Mouse (Mus musculus): ENCODE results near the gene Serpina3i.
"Not testable (repeated sequence)": the region's sequence is repeated elsewhere in the genome, so short reads cannot be mapped to it uniquely, and the experiment has no call there.

DNA sequence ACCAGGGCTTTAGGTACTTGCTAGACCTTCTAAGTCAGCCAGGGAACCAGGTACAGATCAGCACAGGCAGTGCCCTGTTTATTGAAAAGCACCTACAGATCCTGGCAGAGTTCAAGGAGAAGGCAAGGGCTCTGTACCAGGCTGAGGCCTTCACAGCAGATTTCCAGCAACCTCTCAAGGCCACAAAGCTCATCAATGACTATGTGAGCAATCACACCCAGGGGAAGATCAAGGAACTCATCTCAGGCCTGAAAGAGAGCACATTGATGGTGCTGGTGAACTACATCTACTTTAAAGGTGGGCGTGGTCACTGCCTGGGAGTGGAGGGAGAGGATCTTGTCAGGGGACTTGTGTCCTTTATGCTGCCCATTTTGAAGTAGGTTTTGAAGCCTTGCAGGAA is 24.9 kb upstream of the Serpina3i start:
- TF ChIP-seq CTCF (IDR thresholded peaks at IDR 0.05; ENCODE audit: low read depth, low read length); GATA1 (IDR thresholded peaks at IDR 0.05; ENCODE audit: borderline replicate concordance, low read length); TAL1 (conservative IDR thresholded peaks at IDR 0.05; ENCODE audit: low read depth, low read length); POLR2AphosphoS5 (IDR thresholded peaks at IDR 0.05; ENCODE audit: insufficient replicate concordance, low read depth, low read length): not testable (repeated sequence)
